Mouse (Mus musculus): ENCODE results near the gene Olfr573-ps1. TPM values are rescaled to one million over a fixed set of nuclear protein-coding genes. Genes with fewer than 3 reads are reported as not detected.

The Olfr573-ps1 gene
- polyA plus RNA-seq (2012; rRNA removed), result not detected in 2 replicates

GRCm38 (mm10) chr7:102942475-102942874 lies at the start of gene Olfr573-ps1:
Gene Olfr573-ps1, minus strand, starts transcription at chr7:102942575.

GRCm38 (mm10) chr7:102989224-102989623 lies 46.8 kb upstream of the Olfr573-ps1 start, which contains the start of gene Olfr578:
Gene Olfr578, minus strand, starts transcription at chr7:102989324.

GRCm38 (mm10) chr7:102975843-102976242 lies 33.5 kb upstream of the Olfr573-ps1 start, which contains the start of gene Olfr577:
Gene Olfr577, minus strand, starts transcription at chr7:102975943.

GRCm38 (mm10) chr7:102962360-102962759 lies 20.0 kb upstream of the Olfr573-ps1 start, which contains the start of gene Olfr576:
Gene Olfr576, plus strand, starts transcription at chr7:102962660.

GRCm38 (mm10) chr7:102958593-102958992 lies 16.2 kb upstream of the Olfr573-ps1 start, which contains the start of gene Olfr575:
Gene Olfr575, minus strand, starts transcription at chr7:102958775.

GRCm38 (mm10) chr7:102948167-102948566 lies 5.8 kb upstream of the Olfr573-ps1 start, which contains the start of gene Olfr574:
Gene Olfr574, plus strand, starts transcription at chr7:102948467.

GRCm38 (mm10) chr7:102924109-102924508 lies 18.3 kb downstream of the Olfr573-ps1 start, which contains the start of gene Olfr572:
Gene Olfr572, plus strand, starts transcription at chr7:102924409.

GRCm38 (mm10) chr7:102917032-102917875 lies 25.1 kb downstream of the Olfr573-ps1 start, which contains the start of gene Olfr571:
Gene Olfr571, minus strand, starts transcription at chr7:102917536.

Other genes with a start within 250 kb of the Olfr573-ps1 start
- gene Olfr557, start 246.7 kb downstream of the Olfr573-ps1 start, polyA plus RNA-seq (2012; rRNA removed), result not detected in 2 replicates
- 0.02 TPM in 2 replicates for gene Olfr558, start 240.4 kb downstream of the Olfr573-ps1 start, polyA plus RNA-seq (2012; rRNA removed)
- not detected in 2 replicates for gene Olfr33, start 223.5 kb downstream of the Olfr573-ps1 start, polyA plus RNA-seq (2012; rRNA removed)
- gene Olfr559, start 215.1 kb downstream of the Olfr573-ps1 start, polyA plus RNA-seq (2012; rRNA removed), result not detected in 2 replicates
- gene Olfr560, start 183.2 kb downstream of the Olfr573-ps1 start, polyA plus RNA-seq (2012; rRNA removed), result not detected in 2 replicates
- 0.24 and 0.48 TPM in 2 replicates for gene Olfr78, start 183.1 kb downstream of the Olfr573-ps1 start, polyA plus RNA-seq (2012; rRNA removed)
- gene Olfr561, start 171.4 kb downstream of the Olfr573-ps1 start, polyA plus RNA-seq (2012; rRNA removed), result 0.05 TPM in 1 of 2 replicates, not detected in the other
- not detected in 2 replicates for gene Olfr564, start 139.1 kb downstream of the Olfr573-ps1 start, polyA plus RNA-seq (2012; rRNA removed)
- gene Olfr566, start 83.8 kb downstream of the Olfr573-ps1 start, polyA plus RNA-seq (2012; rRNA removed), result not detected in 2 replicates
- not detected in 2 replicates for gene Olfr568, start 65.5 kb downstream of the Olfr573-ps1 start, polyA plus RNA-seq (2012; rRNA removed)
- gene Olfr569, start 51.7 kb downstream of the Olfr573-ps1 start, polyA plus RNA-seq (2012; rRNA removed), result not detected in 2 replicates
- gene Olfr570, start 48.0 kb downstream of the Olfr573-ps1 start, polyA plus RNA-seq (2012; rRNA removed), result not detected in 2 replicates
- not detected in 2 replicates for gene Olfr571, start 25.0 kb downstream of the Olfr573-ps1 start, polyA plus RNA-seq (2012; rRNA removed)
- not detected in 2 replicates for gene Olfr572, start 18.2 kb downstream of the Olfr573-ps1 start, polyA plus RNA-seq (2012; rRNA removed)
- not detected in 2 replicates for gene Olfr574, start 5.9 kb upstream of the Olfr573-ps1 start, polyA plus RNA-seq (2012; rRNA removed)
- gene Olfr575, start 16.2 kb upstream of the Olfr573-ps1 start, polyA plus RNA-seq (2012; rRNA removed), result not detected in 2 replicates
- not detected in 2 replicates for gene Olfr576, start 20.1 kb upstream of the Olfr573-ps1 start, polyA plus RNA-seq (2012; rRNA removed)
- not detected in 2 replicates for gene Olfr577, start 33.4 kb upstream of the Olfr573-ps1 start, polyA plus RNA-seq (2012; rRNA removed)
- not detected in 2 replicates for gene Olfr578, start 46.7 kb upstream of the Olfr573-ps1 start, polyA plus RNA-seq (2012; rRNA removed)
- not detected in 2 replicates for gene Olfr582, start 95.4 kb upstream of the Olfr573-ps1 start, polyA plus RNA-seq (2012; rRNA removed)
- gene Olfr583, start 108.7 kb upstream of the Olfr573-ps1 start, polyA plus RNA-seq (2012; rRNA removed), result not detected in 2 replicates
- gene Olfr584, start 139.3 kb upstream of the Olfr573-ps1 start, polyA plus RNA-seq (2012; rRNA removed), result not detected in 2 replicates
- not detected in 2 replicates for gene Olfr585, start 155.1 kb upstream of the Olfr573-ps1 start, polyA plus RNA-seq (2012; rRNA removed)
- gene Olfr586, start 183.1 kb upstream of the Olfr573-ps1 start, polyA plus RNA-seq (2012; rRNA removed), result not detected in 2 replicates
- not detected in 2 replicates for gene Olfr588-ps1, start 198.3 kb upstream of the Olfr573-ps1 start, polyA plus RNA-seq (2012; rRNA removed)
- gene Olfr589, start 213.8 kb upstream of the Olfr573-ps1 start, polyA plus RNA-seq (2012; rRNA removed), result not detected in 2 replicates
- gene Olfr591, start 235.8 kb upstream of the Olfr573-ps1 start, polyA plus RNA-seq (2012; rRNA removed), result not detected in 2 replicates
- not detected in 2 replicates for gene Olfr592, start 242.2 kb upstream of the Olfr573-ps1 start, polyA plus RNA-seq (2012; rRNA removed)

All from liver, embryonic 18 days (tissue).